Mouse (Mus musculus) gastrocnemius, postnatal 36 days (tissue): ENCODE measurements around the gene Txnl4b. TPM values are rescaled to one million over a fixed set of nuclear protein-coding genes. Genes with fewer than 3 reads are reported as not detected.

Source experiments
- DNase-seq, 2 experiments: peaks; one replicate each; pipeline ENCODE4 v3.0.0; 2022
- intact Hi-C: fragments of 180-260 bp; cut with DNase I; formaldehyde crosslinking; loops from one replicate; pipeline ENCODE4 v1.15.1; 2025
- total RNA-seq, 2 experiments: library from RNA; stranded (reverse); gene quantifications; 2 replicates each; pipeline ENCODE4 v1.2.3; 2021

The Txnl4b gene
- total RNA-seq, 2 experiments from 2014 or later = 6.8 to 7.2 TPM

- no peak for DNase-seq
- intact Hi-C loops = no loop called here
Measured at GRCm38 (mm10) chr8:109593117-109593788, 27.6 kb downstream of the Txnl4b start.

- intact Hi-C loops = no loop called here
- DNase-seq = peak in 1 of 2 experiments; percentile 33
Measured at GRCm38 (mm10) chr8:109595854-109596253, 30.2 kb downstream of the Txnl4b start.

- DNase-seq = no peak
- intact Hi-C loops = loop anchor here (2.0 kb wide), 1 partner anchor 40 kb away; no protein-coding TSS in a partner anchor
Measured at GRCm38 (mm10) chr8:109606725-109607124, 41.0 kb downstream of the Txnl4b start.

- DNase-seq = no peak
- intact Hi-C loops = loop anchor here (2.0 kb wide), 1 partner anchor 41 kb away; no protein-coding TSS in a partner anchor
Measured at GRCm38 (mm10) chr8:109607650-109608049, 42.0 kb downstream of the Txnl4b start.

GRCm38 (mm10) chr8:109608271-109609152 is 42.8 kb downstream of the Txnl4b start, which contains the start of gene Dhodh:
Gene Dhodh, minus strand, starts transcription at chr8:109608673.
- peak; percentile 94 to 95 for DNase-seq
- intact Hi-C loops = no loop called here

GRCm38 (mm10) chr8:109609153-109609502 is 43.4 kb downstream of the Txnl4b start:
- intact Hi-C loops = no loop called here
- DNase-seq = peak in 1 of 2 experiments; percentile 26

- DNase-seq = no peak
- intact Hi-C loops = no loop called here
Measured at GRCm38 (mm10) chr8:109614243-109615210, 48.8 kb downstream of the Txnl4b start, which contains the start of gene Pkd1l3. Gene Pkd1l3, plus strand, starts transcription at chr8:109614517.

- intact Hi-C loops = no loop called here
- DNase-seq = no peak
Measured at GRCm38 (mm10) chr8:109615569-109615968, 49.9 kb downstream of the Txnl4b start.

Other genes starting within 250 kb of the Txnl4b start
- not detected for gene Pmfbp1, start 71.9 kb upstream of the Txnl4b start, total RNA-seq
- gene Dhx38, start within 50 bp of the Txnl4b start, total RNA-seq = 1 to 10 TPM; 8.8 to 9.8 TPM
- 10 to 100 TPM in 1 of 2 experiments, 1 to 10 TPM in 1; 7.1 to 21.5 TPM for gene Hp, start 13.3 kb downstream of the Txnl4b start, total RNA-seq
- 10 to 100 TPM; 12.9 to 14.0 TPM for gene Dhodh, start 42.8 kb downstream of the Txnl4b start, total RNA-seq
- gene Pkd1l3, start 48.6 kb downstream of the Txnl4b start, total RNA-seq = under 1 TPM in 1 of 2 experiments, not detected in 1; 0.05 TPM
- 10 to 100 TPM; 25.4 to 31.4 TPM for gene Ist1, start 127.4 kb downstream of the Txnl4b start, total RNA-seq
- 1 to 10 TPM; 4.3 to 5.9 TPM for gene Zfp821, start 139.7 kb downstream of the Txnl4b start, total RNA-seq
- 10 to 100 TPM; 17.3 to 19.7 TPM for gene Atxn1l, start 171.8 kb downstream of the Txnl4b start, total RNA-seq
- 10 to 100 TPM; 26.7 to 31.0 TPM for gene Ap1g1, start 212.7 kb downstream of the Txnl4b start, total RNA-seq